Mouse (Mus musculus): Measurements from ENCODE around the gene Lin7c. TPM values are rescaled to one million over a fixed set of nuclear protein-coding genes. Genes with fewer than 3 reads are reported as not detected.

The Lin7c gene
- polyA plus RNA-seq, 1 experiment: 8.8 TPM

- peak; percentile 95 for DNase-seq (ENCODE audit: low read depth)
Observed at GRCm38 (mm10) chr2:109917496-109918413, 27.1 kb downstream of the Lin7c start, which contains the start of gene Lgr4. Gene Lgr4, plus strand, starts transcription at chr2:109917647.

GRCm38 (mm10) chr2:109918592-109919262 is 28.1 kb downstream of the Lin7c start:
- DNase-seq (ENCODE audit: low read depth): no peak

- peak; percentile 83 for DNase-seq (ENCODE audit: low read depth)
Observed at GRCm38 (mm10) chr2:109920471-109920870, 29.8 kb downstream of the Lin7c start.

DNA sequence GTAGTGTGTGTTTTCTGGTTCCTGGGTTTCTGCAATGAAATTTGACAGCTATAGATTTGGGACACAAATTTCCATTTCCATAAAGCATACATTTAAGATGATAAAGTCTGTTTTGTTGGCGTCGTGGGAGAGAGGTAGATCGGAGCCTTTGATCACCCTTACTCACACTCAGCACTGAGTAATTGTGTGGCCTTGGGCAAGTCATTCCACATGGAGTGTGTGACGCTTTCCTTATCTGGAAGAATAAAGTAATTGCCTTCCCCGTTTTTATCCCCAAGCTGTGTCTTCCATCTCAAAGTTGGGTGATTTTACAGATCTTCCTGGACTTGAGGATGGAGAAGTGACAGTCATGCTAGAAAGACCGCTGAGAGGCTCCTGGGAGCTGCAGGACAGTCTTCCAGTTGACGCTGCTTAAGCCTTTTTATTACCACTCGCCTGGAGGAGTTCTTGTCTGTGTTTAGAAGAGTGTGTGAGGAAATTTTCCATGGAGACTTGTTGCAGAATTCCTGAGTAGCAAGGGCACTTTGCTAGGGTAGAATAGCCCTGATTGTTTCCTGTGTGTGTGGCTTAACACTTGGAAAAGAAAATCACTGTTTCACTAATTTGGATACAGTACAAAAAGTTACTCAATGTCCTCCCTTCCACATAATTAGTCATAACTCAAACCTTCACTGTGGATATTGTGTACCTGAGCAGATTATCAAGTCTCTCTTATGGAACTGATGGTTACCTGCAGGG is 30.8 kb downstream of the Lin7c start:
- DNase-seq (ENCODE audit: low read depth): peak; percentile 99

- DNase-seq (ENCODE audit: low read depth): no peak
Observed at GRCm38 (mm10) chr2:109922306-109922705, 31.7 kb downstream of the Lin7c start.

GRCm38 (mm10) chr2:109923031-109923430 is 32.4 kb downstream of the Lin7c start:
- DNase-seq (ENCODE audit: low read depth): peak; percentile 100

GRCm38 (mm10) chr2:109923945-109924344 is 33.3 kb downstream of the Lin7c start:
- DNase-seq (ENCODE audit: low read depth): peak; percentile 90

- no peak for DNase-seq (ENCODE audit: low read depth)
Observed at GRCm38 (mm10) chr2:109926984-109927383, 36.3 kb downstream of the Lin7c start.

- no peak for DNase-seq (ENCODE audit: low read depth)
Observed at GRCm38 (mm10) chr2:109927446-109927845, 36.8 kb downstream of the Lin7c start.

DNA sequence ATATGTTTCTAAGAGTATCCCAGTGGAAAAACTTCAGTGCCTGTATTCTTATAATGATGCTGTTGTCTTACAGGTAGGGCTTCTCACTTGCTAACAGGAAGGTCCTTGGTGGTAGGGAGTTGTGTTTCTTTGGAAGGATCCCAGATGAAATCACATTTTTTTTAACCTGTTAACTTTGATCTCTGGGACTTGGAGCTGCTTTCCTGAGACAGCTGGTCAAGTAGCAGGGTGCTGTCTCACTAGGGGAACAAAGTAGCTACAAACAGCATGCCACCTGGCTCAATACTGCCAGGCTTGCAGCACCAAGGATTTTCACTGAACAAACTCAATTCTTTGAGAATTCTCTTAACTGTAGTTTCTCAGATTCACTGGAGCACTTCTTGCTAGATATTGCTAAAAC is 37.2 kb downstream of the Lin7c start:
- no peak for DNase-seq (ENCODE audit: low read depth)

- no peak for DNase-seq (ENCODE audit: low read depth)
Observed at GRCm38 (mm10) chr2:109928791-109929190, 38.1 kb downstream of the Lin7c start.

GRCm38 (mm10) chr2:109929256-109929655 is 38.6 kb downstream of the Lin7c start:
- DNase-seq (ENCODE audit: low read depth): no peak

DNA sequence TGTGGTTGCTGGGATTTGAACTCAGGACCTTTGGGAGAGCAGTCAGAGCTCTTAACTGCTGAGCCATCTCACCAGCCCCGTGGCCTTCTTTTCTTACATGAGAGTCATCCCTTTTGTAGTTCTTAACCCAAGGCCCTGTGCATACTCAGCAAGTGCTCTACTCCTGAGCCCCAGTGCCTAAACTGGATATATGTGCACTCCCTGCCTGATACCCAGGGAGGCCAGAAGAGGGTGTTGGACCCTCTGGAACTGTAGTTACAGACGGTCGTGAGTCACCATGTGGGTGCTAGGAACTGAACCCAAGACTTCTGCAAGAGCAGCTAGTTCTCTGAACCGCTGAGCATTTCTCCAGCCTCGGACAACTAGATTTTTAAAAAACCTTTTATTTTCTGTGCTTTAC is 39.7 kb downstream of the Lin7c start:
- no peak for DNase-seq (ENCODE audit: low read depth)

DNA sequence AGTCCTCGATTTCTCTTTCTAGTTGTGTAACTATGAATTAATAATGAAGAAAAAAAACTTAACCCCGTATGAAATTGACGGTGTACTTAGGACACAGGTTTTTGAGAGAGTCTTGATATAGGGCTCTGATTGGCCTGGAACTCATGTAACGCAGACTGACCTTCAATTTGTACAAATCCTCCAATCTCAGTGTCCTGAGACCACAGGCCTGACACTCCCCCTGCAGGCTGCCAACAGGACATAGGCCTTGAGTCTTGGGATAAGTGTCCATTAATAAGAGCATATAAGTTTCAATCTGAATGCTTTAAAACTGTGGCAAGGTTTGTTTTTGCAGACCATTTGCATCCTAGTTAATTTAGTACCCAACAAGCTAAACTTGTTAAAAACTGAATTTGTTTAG is 40.1 kb downstream of the Lin7c start:
- DNase-seq (ENCODE audit: low read depth): no peak

DNA sequence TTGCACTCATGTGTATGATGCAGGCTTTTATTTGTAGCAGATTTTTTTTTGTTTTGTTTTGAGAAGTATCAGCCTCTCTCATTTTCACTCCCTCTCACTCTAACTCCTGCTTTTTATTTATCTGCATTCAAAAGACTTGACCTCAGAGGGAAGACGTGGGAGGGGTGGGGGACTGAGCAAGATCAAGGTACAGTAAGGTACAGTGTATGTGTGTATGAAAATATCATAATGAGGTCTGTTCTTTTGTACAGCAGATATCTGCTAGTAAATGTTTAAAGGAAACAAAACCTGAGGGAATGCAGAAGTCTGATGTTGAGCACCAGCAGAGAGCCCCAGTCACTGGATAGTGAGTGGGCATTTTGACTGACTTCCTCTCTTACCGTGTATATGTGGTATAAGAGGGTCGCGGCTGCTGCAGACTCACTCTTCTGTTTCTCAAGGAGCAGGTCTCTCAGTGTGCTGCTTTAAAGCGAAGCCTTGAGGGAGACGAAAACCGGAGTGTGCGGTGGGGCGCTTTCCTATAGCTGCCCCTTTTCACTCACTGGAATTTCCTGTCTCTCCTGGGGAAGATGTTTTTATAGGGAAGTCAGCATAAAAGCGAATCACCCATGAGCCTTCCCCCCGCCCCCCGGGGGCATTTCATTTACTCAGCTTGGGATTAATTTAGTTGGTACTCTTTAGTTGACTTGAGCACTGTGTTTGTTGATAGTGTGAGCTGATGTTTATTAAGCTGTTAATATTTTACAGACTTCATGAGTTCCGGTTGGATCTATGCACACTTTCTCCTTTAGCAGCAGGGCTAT is 41.5 kb downstream of the Lin7c start:
- no peak for DNase-seq (ENCODE audit: low read depth)

DNA sequence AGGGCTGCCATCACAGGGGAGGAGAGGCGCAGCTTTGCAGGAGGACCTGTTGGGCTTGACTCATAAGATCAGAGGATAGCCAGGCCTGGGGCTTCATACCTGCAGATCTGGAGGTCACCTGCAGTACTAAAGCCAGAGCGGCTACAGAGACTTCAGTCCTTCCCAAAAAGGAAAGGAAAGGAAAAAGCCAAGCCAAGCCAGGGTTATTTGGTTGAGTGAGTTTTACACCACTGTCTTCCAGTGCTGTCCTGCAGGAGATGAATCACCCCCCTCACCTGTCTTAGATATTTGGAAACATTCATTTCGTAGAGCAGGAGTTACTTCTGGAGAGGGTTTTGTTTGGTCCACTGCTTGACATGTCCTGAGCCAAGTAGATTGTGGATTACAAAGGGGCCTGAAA is 42.5 kb downstream of the Lin7c start:
- DNase-seq (ENCODE audit: low read depth): no peak

DNA sequence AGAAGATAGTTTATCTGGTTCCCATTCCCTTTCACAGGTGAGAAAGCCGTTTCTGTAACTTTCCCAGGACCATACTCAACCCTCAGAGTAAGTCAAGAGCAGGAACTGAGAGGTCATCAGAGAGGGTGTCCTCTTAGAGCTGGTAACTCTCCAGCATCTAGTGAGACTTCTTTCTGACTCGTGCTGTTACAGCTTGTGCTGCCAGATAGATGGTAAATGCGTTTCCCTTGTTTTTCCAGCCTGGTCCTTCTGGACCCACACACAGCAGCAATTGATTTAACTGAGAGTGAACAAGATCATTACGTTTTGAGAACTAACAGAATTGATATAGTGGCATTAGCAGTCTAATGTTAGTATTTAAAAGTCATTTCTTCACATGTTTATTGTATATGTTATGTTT is 43.4 kb downstream of the Lin7c start:
- DNase-seq (ENCODE audit: low read depth): no peak

GRCm38 (mm10) chr2:109935194-109935593 is 44.5 kb downstream of the Lin7c start:
- DNase-seq (ENCODE audit: low read depth): no peak

GRCm38 (mm10) chr2:109935754-109936409 is 45.2 kb downstream of the Lin7c start:
- no peak for DNase-seq (ENCODE audit: low read depth)

DNA sequence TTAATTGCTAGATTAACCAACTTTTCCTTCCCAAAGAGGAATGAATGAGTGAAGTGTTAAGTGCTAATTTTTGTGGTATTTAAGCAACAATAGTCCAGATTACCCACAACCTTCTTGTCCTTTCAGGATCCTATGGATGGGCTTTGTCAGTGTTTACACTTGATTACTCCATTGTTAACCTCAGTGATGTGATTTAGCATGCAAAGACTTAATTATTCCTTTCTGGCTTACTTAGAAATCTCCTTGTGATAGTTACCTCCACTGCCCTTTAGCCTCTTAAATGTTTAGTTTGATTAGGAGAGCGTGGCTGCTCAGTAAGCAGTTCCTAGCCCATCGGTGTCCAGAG is 45.7 kb downstream of the Lin7c start:
- no peak for DNase-seq (ENCODE audit: low read depth)

DNA sequence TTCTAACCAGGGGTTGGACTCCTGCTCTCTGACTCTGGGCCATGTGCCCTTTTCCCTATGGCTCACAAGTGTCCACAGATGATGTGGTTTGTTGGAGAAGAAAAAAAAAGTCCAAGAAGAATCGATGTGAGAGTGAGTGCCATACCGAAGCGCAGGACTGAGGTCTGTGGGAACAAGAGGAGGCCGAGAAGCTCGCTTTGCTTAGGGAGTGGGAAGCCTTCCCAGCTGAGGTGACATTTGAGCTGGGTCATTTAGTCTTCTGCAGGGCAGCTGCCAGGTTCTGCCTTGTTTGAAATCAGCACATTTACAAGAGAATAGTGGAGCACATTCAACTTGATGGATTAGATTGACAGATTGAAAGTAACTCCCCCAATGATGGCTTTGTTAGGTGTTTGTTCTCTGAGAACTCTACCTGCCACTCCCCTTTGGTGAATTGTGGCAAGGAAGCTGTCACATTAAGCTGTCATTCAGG is 51.4 kb downstream of the Lin7c start:
- no peak for DNase-seq (ENCODE audit: low read depth)
